Mouse (Mus musculus) forebrain, embryonic 16.5 days (tissue): Measurements from ENCODE around the gene Arhgef10l. TPM values are rescaled to one million over a fixed set of nuclear protein-coding genes. Genes with fewer than 3 reads are reported as not detected.

Source experiments
- ATAC-seq: fragments of 200-750 bp; cut with Nextera tagmentation; 2 replicates; pipeline ENCODE4 v1.8.0; 2017; ENCODE audit warnings: mild to moderate bottlenecking, moderate library complexity
- H3K27ac ChIP-seq: fragments of 300-500 bp; sonication (generic); 2 replicates; pipeline ENCODE4 v1.5.1; 2014; ENCODE audit warnings: low read length, control low read depth
- H3K27me3 ChIP-seq: fragments of 300-500 bp; sonication (generic); replicated peaks from 2 replicates; pipeline ENCODE4 v1.6.1; 2014; ENCODE audit warnings: low read length; ENCODE audit not compliant: control insufficient read depth, insufficient read depth
- H3K36me3 ChIP-seq: fragments of 300-500 bp; sonication (generic); 2 replicates; pipeline ENCODE4 v1.6.1; 2014; ENCODE audit not compliant: control insufficient read depth, insufficient read depth
- H3K4me1 ChIP-seq: fragments of 300-500 bp; sonication (generic); replicated peaks from 2 replicates; pipeline ENCODE4 v1.6.1; 2014; ENCODE audit warnings: low read length; ENCODE audit not compliant: control insufficient read depth, insufficient read depth
- H3K4me2 ChIP-seq: fragments of 300-500 bp; sonication (generic); 2 replicates; pipeline ENCODE4 v1.6.1; 2014; ENCODE audit warnings: mild to moderate bottlenecking, low read length, control low read depth
- H3K4me3 ChIP-seq: fragments of 300-500 bp; sonication (generic); replicated peaks from 2 replicates; pipeline ENCODE4 v1.5.1; 2014; ENCODE audit warnings: mild to moderate bottlenecking, low read length, control low read depth
- H3K9ac ChIP-seq: fragments of 300-500 bp; sonication (generic); replicated peaks from 2 replicates; pipeline ENCODE4 v1.6.1; 2014; ENCODE audit warnings: low read depth, low read length, control low read depth
- H3K9me3 ChIP-seq: fragments of 300-500 bp; sonication (generic); 2 replicates; pipeline ENCODE4 v1.6.1; 2016; ENCODE audit warnings: low read length; ENCODE audit not compliant: control insufficient read depth
- WGBS: fragments of 180-500 bp; shearing (Covaris S2); extraction: QIAGEN DNeasy Blood & Tissue Kit; methylation state at CpG from one replicate; pipeline ENCODE4 v1.1.7; 2014; 5-methylcytosine and 5-hydroxymethylcytosine counted together
- polyA plus RNA-seq: library from polyadenylated mRNA; unstranded; fragments of >200 nt; fragmentation: Nextera tagmentation; extraction: Ambion mirVana; gene quantifications from 2 replicates; pipeline ENCODE4 v1.2.1, GENCODE M21; 2015

Gene Arhgef10l
- polyA plus RNA-seq, 1 experiment from 2014 or later: 23.0 TPM

GRCm38 (mm10) chr4:140504067-140504913 lies 161.5 kb downstream of the Arhgef10l start:
- H3K4me2 ChIP-seq: peak overlapping the region; percentile 8
- no peaks in the 10 kb centered on the region for H3K27me3 ChIP-seq
- ATAC-seq: peak; percentile 74
- H3K4me3 ChIP-seq: no peak overlapping the region
- H3K4me1 ChIP-seq: peaks cover 34% of the 10 kb centered on the region
- no peaks in the 10 kb centered on the region for H3K9me3 ChIP-seq
- H3K36me3 ChIP-seq: no peaks in the 10 kb centered on the region
- 5% methylated on average over 16 of the region's 16 CpGs for WGBS
- 0 out of 2 replicates have a peak overlapping the region, but pooled peaks have one; percentile 10 for H3K9ac ChIP-seq
- peak overlapping the region; percentile 64 for H3K27ac ChIP-seq

GRCm38 (mm10) chr4:140500766-140501165 lies 165.0 kb downstream of the Arhgef10l start:
- H3K9ac ChIP-seq: no peak overlapping the region
- no peaks in the 10 kb centered on the region for H3K36me3 ChIP-seq
- no peak overlapping the region for H3K4me2 ChIP-seq
- H3K4me3 ChIP-seq: no peak overlapping the region
- no peak overlapping the region for H3K27ac ChIP-seq
- no peaks in the 10 kb centered on the region for H3K27me3 ChIP-seq
- no peaks in the 10 kb centered on the region for H3K9me3 ChIP-seq
- ATAC-seq: no peak
- H3K4me1 ChIP-seq: peaks cover 19% of the 10 kb centered on the region
- 57% methylated on average over 7 of the region's 7 CpGs for WGBS

GRCm38 (mm10) chr4:140499571-140499970 lies 166.2 kb downstream of the Arhgef10l start:
- no peak overlapping the region for H3K4me3 ChIP-seq
- no peaks in the 10 kb centered on the region for H3K9me3 ChIP-seq
- no peak overlapping the region for H3K9ac ChIP-seq
- H3K36me3 ChIP-seq: no peaks in the 10 kb centered on the region
- 84% methylated on average over 6 of the region's 6 CpGs for WGBS
- H3K27me3 ChIP-seq: no peaks in the 10 kb centered on the region
- H3K4me2 ChIP-seq: no peak overlapping the region
- H3K27ac ChIP-seq: no peak overlapping the region
- no peak for ATAC-seq
- peaks cover 8% of the 10 kb centered on the region for H3K4me1 ChIP-seq

- no peak overlapping the region for H3K4me2 ChIP-seq
- 65% methylated on average over 20 of the region's 20 CpGs for WGBS
- H3K9me3 ChIP-seq: no peaks in the 10 kb centered on the region
- no peak overlapping the region for H3K9ac ChIP-seq
- no peaks in the 10 kb centered on the region for H3K4me1 ChIP-seq
- no peak overlapping the region for H3K4me3 ChIP-seq
- no peak overlapping the region for H3K27ac ChIP-seq
- ATAC-seq: no peak
- H3K27me3 ChIP-seq: no peaks in the 10 kb centered on the region
- H3K36me3 ChIP-seq: no peaks in the 10 kb centered on the region
Observed at GRCm38 (mm10) chr4:140497169-140497568, 168.6 kb downstream of the Arhgef10l start.

- WGBS: 36% methylated on average over 5 of the region's 5 CpGs
- Histone ChIP-seq H3K9ac (no peak overlapping the region), H3K4me3 (no peak overlapping the region), H3K27me3 (no peaks in the 10 kb centered on the region), H3K4me2 (no peak overlapping the region), H3K4me1 (no peaks in the 10 kb centered on the region), H3K27ac (no peak overlapping the region), H3K36me3 (no peaks in the 10 kb centered on the region), H3K9me3 (no peaks in the 10 kb centered on the region)
- no peak for ATAC-seq
Observed at GRCm38 (mm10) chr4:140491555-140491954, 174.3 kb downstream of the Arhgef10l start.

- Histone ChIP-seq H3K9me3 (no peaks in the 10 kb centered on the region), H3K9ac (no peak overlapping the region), H3K4me2 (no peak overlapping the region), H3K4me3 (no peak overlapping the region), H3K4me1 (peaks cover 4% of the 10 kb centered on the region), H3K36me3 (no peaks in the 10 kb centered on the region), H3K27me3 (no peaks in the 10 kb centered on the region), H3K27ac (no peak overlapping the region)
- no peak for ATAC-seq
- 73% methylated on average over 12 of the region's 12 CpGs for WGBS
Observed at GRCm38 (mm10) chr4:140485442-140485841, 180.4 kb downstream of the Arhgef10l start.

GRCm38 (mm10) chr4:140483134-140483533 lies 182.7 kb downstream of the Arhgef10l start:
- Histone ChIP-seq H3K4me1 (peaks cover 15% of the 10 kb centered on the region), H3K4me2 (no peak overlapping the region), H3K27ac (no peak overlapping the region), H3K4me3 (no peak overlapping the region), H3K36me3 (no peaks in the 10 kb centered on the region), H3K9me3 (no peaks in the 10 kb centered on the region), H3K27me3 (no peaks in the 10 kb centered on the region), H3K9ac (no peak overlapping the region)
- no peak for ATAC-seq
- 79% methylated on average over 11 of the region's 11 CpGs for WGBS

- Histone ChIP-seq H3K27ac (no peak overlapping the region; the same call in 1 of the 2 replicates), H3K4me1 (peaks cover 15% of the 10 kb centered on the region), H3K9ac (no peak overlapping the region), H3K4me2 (no peak overlapping the region), H3K4me3 (no peak overlapping the region), H3K27me3 (no peaks in the 10 kb centered on the region), H3K36me3 (no peaks in the 10 kb centered on the region), H3K9me3 (no peaks in the 10 kb centered on the region)
- 31% methylated on average over 15 of the region's 15 CpGs for WGBS
- ATAC-seq: no peak
Observed at GRCm38 (mm10) chr4:140480369-140481067, 185.3 kb downstream of the Arhgef10l start.

- WGBS: 64% methylated on average over 8 of the region's 8 CpGs
- ATAC-seq: peak; percentile 28; the same call in 1 of the 2 replicates
- H3K4me3 ChIP-seq: no peak overlapping the region
Observed at GRCm38 (mm10) chr4:140475194-140475593, 190.6 kb downstream of the Arhgef10l start.

More at GRCm38 (mm10) chr4:140475194-140475593, 190.6 kb downstream of the Arhgef10l start:
- Histone ChIP-seq H3K36me3 (no peaks in the 10 kb centered on the region), H3K27me3 (no peaks in the 10 kb centered on the region), H3K9ac (no peak overlapping the region), H3K4me1 (peaks cover 14% of the 10 kb centered on the region), H3K4me2 (no peak overlapping the region), H3K9me3 (no peaks in the 10 kb centered on the region), H3K27ac (no peak overlapping the region)
